Mouse (Mus musculus): ENCODE results near the gene Kcnk13. TPM values are rescaled to one million over a fixed set of nuclear protein-coding genes. Genes with fewer than 3 reads are reported as not detected.

Kcnk13 gene
- total RNA-seq (2022) = under 1 TPM in 3 of 4 experiments, not detected in 1; 0.10 to 0.20 (median 0.12) TPM

- DNase-seq (ENCODE audit: low spot score in 2 of 2) = peak; percentile 23 to 41
Measured at GRCm38 (mm10) chr12:99964301-99965202, at the start of gene Kcnk13. TSS of gene Kcnk13 (plus strand) at chr12:99964499.

DNA sequence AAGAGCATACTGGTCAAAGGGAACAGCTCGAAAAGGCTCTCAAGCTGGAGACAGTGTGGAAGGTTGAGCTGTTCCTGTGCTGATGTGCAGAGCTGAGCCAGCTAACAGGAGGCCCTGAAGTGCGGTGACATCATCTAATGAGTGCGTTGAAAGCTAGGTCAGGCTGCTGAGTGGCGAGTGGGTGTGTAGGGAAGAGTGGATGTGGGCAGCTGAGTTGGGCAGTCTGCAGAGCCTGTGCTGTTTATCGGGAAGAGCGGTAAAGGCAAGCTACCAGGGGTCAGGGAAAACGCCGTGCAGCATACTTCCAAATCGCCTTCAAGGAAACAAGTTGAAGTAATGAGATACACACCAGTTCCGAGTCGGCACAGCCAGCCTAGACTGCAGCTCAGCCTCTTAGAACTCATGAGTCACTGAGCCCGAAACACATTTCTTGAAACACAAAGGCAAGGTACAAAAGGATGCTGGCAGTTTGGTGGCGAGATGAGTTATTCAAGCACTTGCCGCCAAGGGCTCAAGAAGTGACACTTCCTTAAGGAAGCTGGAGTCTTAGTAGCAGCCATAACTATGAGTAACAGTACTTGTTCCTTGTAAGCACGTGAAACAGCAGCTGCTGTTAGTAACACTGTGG, 46.4 kb upstream of the Kcnk13 start:
- DNase-seq (ENCODE audit: low spot score in 2 of 2) = no peak

DNA sequence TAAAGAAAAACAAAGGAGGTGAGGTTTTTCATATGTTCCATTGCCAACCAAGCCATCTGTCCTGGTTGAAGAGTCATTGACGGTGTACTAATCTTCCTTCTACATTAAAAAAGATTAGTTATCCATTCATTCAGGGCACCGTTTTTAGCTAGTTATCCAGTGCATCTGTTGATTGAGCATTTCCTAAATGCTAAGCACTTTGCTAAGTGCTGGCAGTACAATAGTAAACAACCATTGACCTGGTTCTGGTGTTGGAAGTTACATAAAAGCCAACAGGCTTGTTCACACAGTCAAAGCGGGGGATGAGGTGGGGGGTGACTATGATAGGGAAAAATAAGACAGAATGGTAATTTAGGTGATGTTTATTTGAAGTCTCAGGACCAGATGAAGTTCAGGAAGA, 44.7 kb upstream of the Kcnk13 start:
- DNase-seq (ENCODE audit: low spot score in 2 of 2) = no peak

GRCm38 (mm10) chr12:99921045-99921444, 43.3 kb upstream of the Kcnk13 start:
- no peak for DNase-seq (ENCODE audit: low spot score in 2 of 2)

DNA sequence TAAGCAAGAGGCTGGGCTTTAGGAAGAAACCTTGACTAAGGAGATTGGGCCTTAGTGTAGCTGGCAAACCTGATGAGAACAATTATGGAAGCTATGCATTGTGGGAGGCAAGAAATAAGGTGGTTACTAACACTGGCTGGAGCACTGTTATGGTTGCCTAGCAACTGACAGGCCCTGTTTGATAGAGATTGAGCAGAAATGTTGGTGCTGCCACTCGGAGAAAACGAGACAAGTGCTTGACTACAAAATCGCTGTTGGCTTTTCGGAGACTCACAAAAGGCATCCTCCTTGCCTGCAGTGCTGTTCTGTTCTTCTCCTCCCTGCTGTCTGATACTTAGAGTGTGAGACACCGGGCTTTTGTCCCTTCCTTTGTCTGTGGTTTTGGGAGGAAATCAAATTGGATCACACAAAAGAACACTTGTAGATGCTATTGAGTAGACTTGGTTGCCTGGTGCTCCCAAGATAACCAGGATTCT, 41.1 kb upstream of the Kcnk13 start:
- DNase-seq (ENCODE audit: low spot score in 2 of 2) = no peak

DNA sequence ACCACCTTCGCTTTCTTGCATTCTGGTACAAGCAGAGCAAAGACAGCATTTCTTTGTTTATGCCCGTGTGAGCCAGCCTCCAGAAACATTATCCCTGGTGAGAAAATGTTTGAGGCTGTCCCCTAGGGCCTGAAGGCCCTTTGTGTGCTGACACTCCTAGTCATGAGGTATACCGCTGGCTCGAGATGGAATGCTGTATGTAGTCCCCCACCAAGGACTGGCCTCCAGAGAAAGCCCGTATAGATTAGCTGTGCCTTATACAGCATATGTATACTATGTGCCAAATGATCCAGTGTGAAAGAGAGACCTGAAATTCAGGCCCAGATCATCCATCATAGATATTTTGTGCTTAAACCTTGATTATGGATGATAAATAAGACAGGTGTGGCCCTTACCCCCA, 40.6 kb upstream of the Kcnk13 start:
- DNase-seq (ENCODE audit: low spot score in 2 of 2) = no peak

GRCm38 (mm10) chr12:99928311-99928710, 36.0 kb upstream of the Kcnk13 start:
- no peak for DNase-seq (ENCODE audit: low spot score in 2 of 2)

DNA sequence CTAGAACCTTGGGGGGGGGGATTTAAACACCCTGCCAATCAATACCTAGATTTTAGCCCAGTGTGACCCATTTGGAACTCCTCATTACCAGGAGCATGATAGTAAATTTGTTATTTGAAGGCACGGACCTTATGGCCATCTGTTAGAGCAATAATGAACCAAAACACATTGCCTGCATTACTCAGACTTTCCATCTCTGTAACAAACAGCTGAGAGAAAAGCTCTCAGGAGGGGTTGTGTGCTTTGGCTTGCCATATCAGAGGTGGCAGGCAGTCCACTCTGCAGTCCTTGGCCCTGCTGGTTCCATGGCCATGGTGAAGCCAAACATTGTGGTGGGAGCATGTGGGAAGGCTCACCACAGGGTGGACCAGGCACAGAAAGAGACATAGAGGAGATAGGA, 35.1 kb upstream of the Kcnk13 start:
- no peak for DNase-seq (ENCODE audit: low spot score in 2 of 2)

GRCm38 (mm10) chr12:99932245-99932644, 32.1 kb upstream of the Kcnk13 start:
- no peak for DNase-seq (ENCODE audit: low spot score in 2 of 2)

DNA sequence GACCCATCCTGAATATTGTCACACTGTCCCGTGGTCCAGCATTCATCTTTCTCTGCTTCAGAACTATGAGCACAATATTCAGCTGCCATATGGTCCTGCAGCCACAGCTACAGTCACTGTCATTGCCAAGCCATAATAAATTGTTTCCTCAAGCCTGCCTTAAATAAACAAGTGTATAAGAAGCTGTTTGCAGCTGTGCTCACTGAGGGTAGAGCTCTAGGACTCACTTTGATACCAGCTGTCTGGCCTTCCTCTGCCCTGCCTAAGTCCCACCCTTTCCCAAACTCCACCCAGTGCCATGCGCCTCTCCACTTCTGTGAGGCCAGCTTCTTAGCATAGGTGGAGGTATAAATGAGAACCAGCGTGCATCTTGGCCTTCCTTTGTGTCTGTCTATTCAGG, 30.7 kb upstream of the Kcnk13 start:
- no peak for DNase-seq (ENCODE audit: low spot score in 2 of 2)

DNA sequence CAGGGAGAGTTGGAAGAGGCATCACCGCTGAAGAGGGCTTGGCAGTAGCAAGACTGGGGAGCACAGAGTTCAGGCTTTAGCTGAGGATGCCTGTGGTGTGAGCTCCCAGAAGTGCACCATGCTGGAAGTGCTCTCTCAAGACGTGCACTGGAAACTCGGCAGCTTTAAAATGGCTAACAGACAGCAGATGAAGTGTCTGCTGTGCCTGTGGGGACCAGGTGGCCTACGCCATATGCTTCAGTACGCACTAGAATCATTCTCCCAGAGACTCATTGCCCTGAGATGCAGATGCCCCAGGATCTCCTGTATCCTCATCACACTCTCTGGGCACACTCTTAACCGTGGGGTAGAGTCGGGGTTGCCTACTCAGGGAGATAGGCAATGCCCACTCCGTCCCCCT, 28.9 kb upstream of the Kcnk13 start:
- DNase-seq (ENCODE audit: low spot score in 2 of 2) = no peak

DNA sequence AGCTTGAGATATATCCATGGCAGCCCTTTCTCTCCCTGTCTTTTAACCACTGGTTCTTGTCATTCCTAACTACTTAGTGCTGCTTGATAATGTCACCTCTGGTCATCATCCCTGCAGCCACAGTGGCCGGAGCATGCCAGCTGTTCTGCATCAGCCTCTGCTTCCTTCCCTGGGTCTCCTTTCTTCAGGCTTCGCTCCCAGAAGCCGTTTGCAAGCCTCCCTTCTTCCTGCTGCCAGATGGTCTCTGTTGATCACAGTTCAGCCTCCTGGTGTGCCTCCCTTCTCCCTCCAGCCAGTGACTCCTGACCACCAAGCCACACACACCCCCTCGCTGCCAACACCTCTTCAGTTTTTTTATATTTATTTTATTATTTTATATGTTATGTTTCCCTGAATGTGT, 25.8 kb upstream of the Kcnk13 start:
- no peak for DNase-seq (ENCODE audit: low spot score in 2 of 2)

GRCm38 (mm10) chr12:99939179-99939578, 25.1 kb upstream of the Kcnk13 start:
- no peak for DNase-seq (ENCODE audit: low spot score in 2 of 2)

DNA sequence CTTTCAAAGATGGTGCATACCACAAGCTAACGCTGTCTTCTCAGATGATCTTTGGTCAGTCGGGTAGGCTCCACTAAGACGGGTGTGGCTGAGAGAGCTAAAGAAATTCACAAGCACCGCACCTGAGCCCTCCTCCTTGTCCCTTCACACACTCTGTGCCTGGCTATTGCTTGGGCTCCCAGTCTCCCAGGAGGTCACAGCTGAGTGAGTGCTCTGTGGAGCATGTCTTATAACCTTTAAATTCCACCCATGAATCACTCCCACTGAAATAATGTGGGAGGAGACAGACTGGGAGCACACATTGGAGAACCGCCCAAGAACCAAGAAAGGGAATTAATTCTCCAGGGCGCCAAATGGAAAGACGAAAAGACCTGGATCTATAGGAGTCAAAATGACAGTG, 23.6 kb upstream of the Kcnk13 start:
- DNase-seq (ENCODE audit: low spot score in 2 of 2) = no peak

GRCm38 (mm10) chr12:99942441-99942840, 21.9 kb upstream of the Kcnk13 start:
- no peak for DNase-seq (ENCODE audit: low spot score in 2 of 2)

- peak; percentile 39 to 62 for DNase-seq (ENCODE audit: low spot score in 2 of 2)
Measured at GRCm38 (mm10) chr12:99952928-99953327, 11.4 kb upstream of the Kcnk13 start.

- no peak for DNase-seq (ENCODE audit: low spot score in 2 of 2)
Measured at GRCm38 (mm10) chr12:99956411-99956810, 7.9 kb upstream of the Kcnk13 start.

DNA sequence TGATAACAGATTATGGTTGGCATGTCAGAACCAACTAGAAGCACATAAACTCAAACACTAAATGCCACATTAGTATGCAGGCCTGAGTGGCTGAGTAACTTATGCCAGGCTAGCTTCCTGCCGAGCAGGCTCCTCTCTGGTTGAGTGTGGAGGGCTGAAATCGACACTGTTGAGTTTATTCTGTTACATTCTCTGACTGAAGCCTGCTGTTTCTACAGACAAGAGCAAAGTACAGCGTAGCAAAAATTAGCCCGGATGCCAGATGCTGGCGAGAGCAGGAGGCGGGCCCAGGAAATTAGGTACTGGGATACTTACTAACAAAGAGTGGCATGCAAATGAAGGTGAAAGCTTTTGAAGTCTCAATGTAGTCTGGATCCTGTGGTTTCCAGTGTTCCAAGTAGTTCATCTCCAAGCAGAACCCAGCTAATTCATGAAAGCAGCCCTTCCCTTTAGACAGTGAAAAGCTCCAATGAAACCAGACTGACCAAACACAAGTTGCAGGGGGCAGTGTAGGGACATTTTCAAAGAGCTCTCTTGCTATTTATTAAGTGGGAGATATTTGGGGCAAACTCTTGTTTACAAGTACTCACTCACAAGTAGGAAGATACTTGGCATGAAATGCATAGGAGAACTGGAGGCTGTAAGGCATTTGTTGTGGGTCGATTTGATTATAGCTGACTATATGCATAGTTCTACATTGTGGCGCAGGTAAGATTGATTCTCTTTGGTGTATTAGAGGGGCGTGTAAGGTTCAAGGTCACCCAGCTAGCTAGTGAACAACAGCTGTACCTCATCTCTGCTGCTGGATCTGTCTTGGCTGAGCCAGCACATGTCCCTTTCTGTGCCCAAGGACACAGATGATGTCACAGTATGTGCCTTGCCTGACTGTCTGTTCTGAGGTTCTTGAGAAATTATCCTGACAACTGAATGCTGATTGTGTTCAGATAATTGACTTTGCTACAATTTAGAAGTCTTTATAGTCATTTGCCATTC, 5.9 kb upstream of the Kcnk13 start:
- no peak for DNase-seq (ENCODE audit: low spot score in 2 of 2)

DNA sequence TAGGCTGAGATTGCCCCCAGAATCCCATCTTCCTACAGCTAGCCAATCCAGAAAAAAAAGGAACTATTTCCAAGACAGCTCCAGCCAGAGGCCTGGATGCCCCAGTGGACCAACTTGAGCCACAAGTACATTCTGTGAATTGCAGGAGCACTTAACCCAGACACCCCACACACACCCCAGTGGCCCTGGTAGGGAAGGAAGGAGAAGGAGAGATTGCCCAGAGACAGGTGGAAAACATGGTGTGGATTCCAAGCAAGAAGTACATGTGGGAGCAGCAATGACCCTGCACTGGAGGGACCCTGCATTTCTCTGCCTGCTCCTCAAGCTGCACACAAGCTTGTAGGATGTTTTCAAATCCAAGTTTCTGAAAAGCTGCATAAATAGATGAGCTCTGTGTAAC, 5.0 kb upstream of the Kcnk13 start:
- DNase-seq (ENCODE audit: low spot score in 2 of 2) = no peak

- DNase-seq (ENCODE audit: low spot score in 2 of 2) = no peak
Measured at GRCm38 (mm10) chr12:99959930-99960329, 4.4 kb upstream of the Kcnk13 start.

GRCm38 (mm10) chr12:99960675-99961074, 3.6 kb upstream of the Kcnk13 start:
- DNase-seq (ENCODE audit: low spot score in 2 of 2) = no peak
